Mouse (Mus musculus) bone marrow, adult 2 months (tissue): ENCODE data around the gene Rbbp5.

Experiments
- CTCF ChIP-seq: fragments of 200-500 bp; IDR thresholded peaks from 2 replicates; pipeline ENCODE4 v1.5.1; 2011; ENCODE audit warnings: low read length, control low read depth; ENCODE audit not compliant: control insufficient read depth, insufficient read depth
- POLR2A ChIP-seq: fragments of 200-500 bp; IDR thresholded peaks from 2 replicates; pipeline ENCODE4 v1.6.1; 2011; ENCODE audit warnings: low read depth, mild to moderate bottlenecking, control low read depth, low read length, borderline replicate concordance; ENCODE audit not compliant: control insufficient read depth

DNA sequence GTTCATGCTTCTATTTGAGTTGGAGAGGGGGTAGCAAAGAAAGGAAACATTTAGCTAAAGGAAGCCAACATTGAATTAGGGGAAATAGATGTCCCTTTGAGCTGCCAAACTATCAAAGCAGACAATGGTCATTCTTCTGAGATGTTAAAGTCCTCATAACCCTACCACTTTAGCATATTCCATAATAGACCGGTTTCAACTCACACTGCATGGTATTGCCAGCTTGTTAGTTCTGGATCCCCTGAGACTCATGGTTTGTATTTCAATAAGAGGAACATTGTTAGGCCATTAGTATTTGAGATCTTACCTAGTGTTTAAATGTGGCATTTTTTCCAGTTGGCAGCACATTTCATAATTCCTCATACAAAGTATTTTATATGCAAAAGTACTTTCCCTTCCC is 40.2 kb upstream of the Rbbp5 start:
- TF ChIP-seq CTCF = no peak
- TF ChIP-seq POLR2A = no peak
